Mouse (Mus musculus) limb, embryonic 11.5 days (tissue): ENCODE measurements around the gene Pcgf5. TPM values are rescaled to one million over a fixed set of nuclear protein-coding genes. Genes with fewer than 3 reads are reported as not detected.

Source experiments
- ATAC-seq: fragments of 200-750 bp; cut with Nextera tagmentation; 2 replicates; pipeline ENCODE4 v1.8.0; 2017; ENCODE audit warnings: low read depth; ENCODE audit not compliant: insufficient number of reproducible peaks, low FRiP score, low TSS enrichment
- DNase-seq: peaks from one replicate; pipeline ENCODE4 v3.0.0-alpha.2; 2015; ENCODE audit warnings: low spot score
- H3K27ac ChIP-seq: fragments of 300-500 bp; sonication (generic); replicated peaks from 2 replicates; pipeline ENCODE4 v1.5.1; 2014; ENCODE audit warnings: low read depth, mild to moderate bottlenecking, low read length
- H3K27me3 ChIP-seq: fragments of 300-500 bp; sonication (generic); 2 replicates; pipeline ENCODE4 v1.6.1; 2014; ENCODE audit warnings: mild to moderate bottlenecking, low read length, mixed read lengths; ENCODE audit not compliant: control insufficient read depth, insufficient read depth
- H3K36me3 ChIP-seq: fragments of 300-500 bp; sonication (generic); 2 replicates; pipeline ENCODE4 v1.6.1; 2014; ENCODE audit warnings: mild to moderate bottlenecking, low read length, moderate library complexity, mixed read lengths; ENCODE audit not compliant: control insufficient read depth, insufficient read depth
- H3K4me1 ChIP-seq: fragments of 300-500 bp; sonication (generic); 2 replicates; pipeline ENCODE4 v1.6.1; 2014; ENCODE audit warnings: low read length, mixed read lengths; ENCODE audit not compliant: control insufficient read depth, insufficient read depth
- H3K4me2 ChIP-seq: fragments of 300-500 bp; sonication (generic); 2 replicates; pipeline ENCODE4 v1.6.1; 2014; ENCODE audit warnings: low read depth, mild to moderate bottlenecking, moderate library complexity; ENCODE audit not compliant: severe bottlenecking
- H3K4me3 ChIP-seq: fragments of 300-500 bp; sonication (generic); 2 replicates; pipeline ENCODE4 v1.5.1; 2014; ENCODE audit warnings: low read depth, low read length
- H3K9ac ChIP-seq: fragments of 300-500 bp; sonication (generic); 2 replicates; pipeline ENCODE4 v1.6.1; 2014; ENCODE audit warnings: mild to moderate bottlenecking, low read length
- H3K9me3 ChIP-seq: fragments of 300-500 bp; sonication (generic); 2 replicates; pipeline ENCODE4 v1.6.1; 2016; ENCODE audit warnings: low read length; ENCODE audit not compliant: control insufficient read depth
- whole genome bisulfite sequencing: fragments of 180-500 bp; shearing (Covaris S2); extraction: QIAGEN DNeasy Blood & Tissue Kit; methylation state at CpG from one replicate; pipeline ENCODE4 v1.1.7; 2014; 5-methylcytosine and 5-hydroxymethylcytosine counted together
- polyA plus RNA-seq: library from polyadenylated mRNA; unstranded; fragments of >200 nt; fragmentation: Nextera tagmentation; extraction: Ambion mirVana; gene quantifications from 2 replicates; pipeline ENCODE4 v1.2.1, GENCODE M21; 2014

Gene Pcgf5
- 3.3 and 3.9 TPM in 2 replicates for polyA plus RNA-seq

DNA sequence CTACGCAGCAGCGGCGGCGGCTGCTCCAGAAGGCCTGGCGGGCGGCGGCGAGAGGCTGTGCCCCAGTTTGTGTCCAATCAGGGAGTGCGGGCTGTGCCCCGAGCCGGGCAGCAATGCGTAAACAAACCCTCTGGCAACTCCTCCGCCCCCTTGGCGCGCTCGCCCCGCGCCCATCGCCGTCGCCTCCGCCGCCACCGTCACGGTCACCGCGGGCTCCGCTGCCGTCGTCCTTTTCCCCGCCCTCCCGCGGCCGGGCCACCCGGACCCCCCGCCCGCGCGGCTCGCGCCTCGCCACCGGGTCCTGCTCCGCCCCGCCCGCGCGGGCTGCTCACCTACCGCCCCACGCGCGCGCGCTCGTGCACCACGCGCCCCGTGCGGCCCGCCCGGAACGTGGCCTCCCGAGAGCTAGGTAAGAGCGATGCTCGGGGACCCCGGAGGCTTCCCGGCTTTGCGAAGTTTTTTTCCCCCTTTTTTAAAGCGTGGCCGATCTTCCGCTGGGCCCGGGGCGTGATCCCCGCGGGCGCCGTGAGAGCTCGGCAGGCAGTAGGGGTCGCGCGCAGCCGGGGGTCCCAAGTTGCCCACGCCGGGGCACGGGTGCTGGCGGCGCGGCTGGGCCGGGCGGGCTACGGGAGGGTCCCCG, at the start of gene Pcgf5:
Gene Pcgf5 (plus strand): TSS at position 149 of the 640 bp plus-strand sequence.
- DNase-seq (peak; percentile 73), ATAC-seq (peak; percentile 52)
- under 1% methylated on average over 71 of the region's 92 CpGs for WGBS
- H3K4me3 ChIP-seq, result peak within 1 kb of the TSS; percentile 64
- H3K9ac ChIP-seq, result peak within 1 kb of the TSS; percentile 56
- H3K4me2 ChIP-seq, result peak within 1 kb of the TSS; percentile 99
- H3K4me1 ChIP-seq, result 0 out of 2 replicates have a peak, but pooled peaks cover 8% of the 10 kb centered on the region
- no peaks in the 10 kb centered on the region for H3K36me3 ChIP-seq
- H3K27me3 ChIP-seq, result peaks cover 38% of the 10 kb centered on the region
- no peaks in the 10 kb centered on the region for H3K9me3 ChIP-seq
- no peak within 1 kb of the TSS for H3K27ac ChIP-seq

DNA sequence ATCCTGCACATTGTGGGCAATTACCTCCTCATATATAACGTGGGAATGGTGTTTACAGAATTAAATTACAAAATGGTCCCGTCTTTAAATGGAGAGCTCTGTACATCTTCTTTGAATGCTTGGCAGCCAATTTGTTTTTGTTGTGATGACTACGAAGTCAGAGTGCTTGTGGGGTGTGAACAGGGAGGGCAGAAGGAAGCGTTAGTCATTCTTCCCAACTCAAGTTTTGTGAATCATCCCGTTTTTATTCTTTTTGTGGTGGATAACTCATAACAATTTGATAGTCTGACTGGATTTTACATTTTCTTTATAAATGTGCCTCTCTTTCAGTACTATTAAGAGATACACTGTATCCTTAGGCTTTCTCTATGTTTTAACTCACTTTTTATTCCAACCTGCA, 42.6 kb upstream of the Pcgf5 start:
- H3K4me2 ChIP-seq, result no peak overlapping the region
- H3K36me3 ChIP-seq, result no peaks in the 10 kb centered on the region
- DNase-seq, result no peak
- WGBS, result 70% methylated on average over 5 of the region's 5 CpGs
- no peak overlapping the region for H3K4me3 ChIP-seq
- H3K27ac ChIP-seq, result no peak overlapping the region
- ATAC-seq, result no peak
- no peaks in the 10 kb centered on the region for H3K4me1 ChIP-seq
- no peaks in the 10 kb centered on the region for H3K27me3 ChIP-seq
- H3K9ac ChIP-seq, result no peak overlapping the region
- no peaks in the 10 kb centered on the region for H3K9me3 ChIP-seq

GRCm38 (mm10) chr19:36314010-36314409, 34.1 kb upstream of the Pcgf5 start:
- Histone ChIP-seq H3K9me3 (no peaks in the 10 kb centered on the region), H3K4me1 (no peaks in the 10 kb centered on the region), H3K9ac (no peak overlapping the region), H3K4me2 (no peak overlapping the region), H3K27ac (no peak overlapping the region), H3K36me3 (no peaks in the 10 kb centered on the region), H3K27me3 (no peaks in the 10 kb centered on the region), H3K4me3 (no peak overlapping the region)
- DNase-seq (no peak), ATAC-seq (no peak)
- WGBS, result 87% methylated on average over 5 of the region's 5 CpGs

GRCm38 (mm10) chr19:36319735-36320134, 28.4 kb upstream of the Pcgf5 start:
- Histone ChIP-seq H3K9me3 (no peaks in the 10 kb centered on the region), H3K36me3 (no peaks in the 10 kb centered on the region), H3K27ac (no peak overlapping the region), H3K9ac (no peak overlapping the region), H3K4me1 (no peaks in the 10 kb centered on the region), H3K4me3 (no peak overlapping the region), H3K27me3 (no peaks in the 10 kb centered on the region), H3K4me2 (no peak overlapping the region)
- ATAC-seq, result no peak
- DNase-seq, result no peak
- 89% methylated on average over 4 of the region's 4 CpGs for WGBS

GRCm38 (mm10) chr19:36321066-36321465, 27.0 kb upstream of the Pcgf5 start:
- Histone ChIP-seq H3K36me3 (no peaks in the 10 kb centered on the region), H3K9me3 (no peaks in the 10 kb centered on the region), H3K4me2 (no peak overlapping the region), H3K4me3 (no peak overlapping the region), H3K4me1 (no peaks in the 10 kb centered on the region), H3K27ac (no peak overlapping the region), H3K27me3 (no peaks in the 10 kb centered on the region), H3K9ac (no peak overlapping the region)
- no peak for DNase-seq
- ATAC-seq, result no peak
- WGBS, result 91% methylated on average over 3 of the region's 3 CpGs

GRCm38 (mm10) chr19:36323326-36323725, 24.8 kb upstream of the Pcgf5 start:
- H3K9me3 ChIP-seq, result no peaks in the 10 kb centered on the region
- WGBS, result 70% methylated on average over 2 of the region's 2 CpGs

GRCm38 (mm10) chr19:36328678-36329077, 19.4 kb upstream of the Pcgf5 start:
- no peaks in the 10 kb centered on the region for H3K9me3 ChIP-seq
- no peak for ATAC-seq
- no peak overlapping the region for H3K4me2 ChIP-seq
- H3K27me3 ChIP-seq, result no peaks in the 10 kb centered on the region
- no peak overlapping the region for H3K27ac ChIP-seq
- no peak overlapping the region for H3K4me3 ChIP-seq
- H3K9ac ChIP-seq, result no peak overlapping the region
- no peak for DNase-seq
- no peaks in the 10 kb centered on the region for H3K36me3 ChIP-seq
- H3K4me1 ChIP-seq, result no peaks in the 10 kb centered on the region
- 84% methylated on average over 5 of the region's 5 CpGs for WGBS

More at GRCm38 (mm10) chr19:36323326-36323725, 24.8 kb upstream of the Pcgf5 start:
- no peaks in the 10 kb centered on the region for H3K27me3 ChIP-seq
- H3K27ac ChIP-seq, result no peak overlapping the region
- H3K9ac ChIP-seq, result no peak overlapping the region
- no peak overlapping the region for H3K4me2 ChIP-seq
- H3K36me3 ChIP-seq, result no peaks in the 10 kb centered on the region
- DNase-seq (no peak), ATAC-seq (no peak)
- no peaks in the 10 kb centered on the region for H3K4me1 ChIP-seq
- H3K4me3 ChIP-seq, result no peak overlapping the region

GRCm38 (mm10) chr19:36347376-36347775, 733 bp upstream of the Pcgf5 start:
- H3K4me2 ChIP-seq, result peak overlapping the region; percentile 99; the same call in 1 of the 2 replicates

DNA sequence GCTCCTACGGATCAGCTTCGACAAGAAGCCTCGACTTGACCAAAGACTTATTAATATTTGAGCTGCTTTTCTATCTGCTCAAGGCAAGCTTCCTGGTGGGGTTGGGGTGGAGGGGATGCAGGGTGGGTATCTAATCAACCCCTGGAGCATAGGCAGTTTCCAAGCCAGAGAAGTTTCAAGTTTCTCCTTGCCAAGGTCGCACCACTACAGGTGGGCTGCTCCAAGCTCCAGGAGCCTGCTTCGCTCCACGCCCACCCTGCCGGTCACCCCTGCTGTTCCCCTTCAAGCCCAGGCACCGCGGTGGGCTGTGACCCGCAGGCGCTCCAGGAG, 313 bp upstream of the Pcgf5 start:
- 0 out of 2 replicates have a peak, but pooled peaks cover 8% of the 10 kb centered on the region for H3K4me1 ChIP-seq
- no peaks in the 10 kb centered on the region for H3K36me3 ChIP-seq
- H3K9ac ChIP-seq, result no peak overlapping the region; the same call in 1 of the 2 replicates
- H3K27ac ChIP-seq, result no peak overlapping the region
- H3K4me2 ChIP-seq, result peak overlapping the region; percentile 99
- peaks cover 38% of the 10 kb centered on the region for H3K27me3 ChIP-seq
- WGBS, result 1% methylated on average over 11 of the region's 11 CpGs
- peak overlapping the region; percentile 64 for H3K4me3 ChIP-seq
- peak; percentile 24; the same call in 1 of the 2 replicates for ATAC-seq
- H3K9me3 ChIP-seq, result no peaks in the 10 kb centered on the region
- peak; percentile 23 for DNase-seq

More at GRCm38 (mm10) chr19:36347376-36347775, 733 bp upstream of the Pcgf5 start:
- H3K36me3 ChIP-seq, result no peaks in the 10 kb centered on the region
- H3K27ac ChIP-seq, result no peak overlapping the region
- no peak overlapping the region for H3K4me3 ChIP-seq
- H3K4me1 ChIP-seq, result 0 out of 2 replicates have a peak, but pooled peaks cover 8% of the 10 kb centered on the region
- no peaks in the 10 kb centered on the region for H3K9me3 ChIP-seq
- DNase-seq (no peak), ATAC-seq (no peak)
- WGBS, result 18% methylated on average over 6 of the region's 6 CpGs
- peaks cover 38% of the 10 kb centered on the region for H3K27me3 ChIP-seq
- no peak overlapping the region for H3K9ac ChIP-seq
